Mouse (Mus musculus): Measurements from ENCODE around the gene Efcab10.

DNA sequence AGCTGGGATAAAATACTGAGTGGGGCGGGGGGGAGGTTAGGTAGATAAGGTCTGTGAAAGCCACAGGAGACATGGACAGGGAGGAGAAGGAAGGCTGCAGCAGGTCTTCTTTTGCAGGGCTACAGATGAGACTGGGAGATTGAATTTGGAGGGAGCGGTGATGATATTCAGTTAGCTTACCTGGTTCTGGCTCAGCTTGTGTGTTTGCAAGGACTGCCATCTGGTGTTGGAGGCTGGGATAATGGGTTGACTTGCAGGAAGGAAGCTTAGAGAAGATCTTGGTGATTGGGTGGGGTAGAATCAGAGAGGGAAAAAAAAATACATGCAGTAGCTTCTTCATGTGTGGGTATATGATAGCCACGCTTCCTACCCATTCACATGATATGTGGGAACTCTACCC is 29.7 kb downstream of the Efcab10 start:
- no peak for TF ChIP-seq GATA1 (IDR thresholded peaks at IDR 0.05; ENCODE audit: borderline replicate concordance, low read length)
- TF ChIP-seq FLI1 (IDR thresholded peaks at IDR 0.05; ENCODE audit: low read length) = no peak
